Mouse (Mus musculus) ES-E14 (cell line): Measurements from ENCODE around the gene Usp34.

Experiments
- MAFK ChIP-seq: IDR thresholded peaks from 2 replicates; pipeline ENCODE4 v1.6.1; 2014; ENCODE audit warnings: mild to moderate bottlenecking, low read depth, low read length, inconsistent platforms; ENCODE audit not compliant: insufficient read depth
- ZC3H11A ChIP-seq: IDR thresholded peaks from 2 replicates; pipeline ENCODE4 v1.6.1; 2012; ENCODE audit warnings: low read depth, mild to moderate bottlenecking, inconsistent platforms, low read length, borderline replicate concordance

GRCm38 (mm10) chr11:23364348-23364747, 57.7 kb downstream of the Usp34 start:
- TF ChIP-seq ZC3H11A (no peak), MAFK (peak; percentile 66; the same call in 1 of the 2 replicates)
